8 mouse cellular contexts compared by ENCODE assay signal in genomic region chr6:88431202-88431601, GRCm38 (mm10). TPM values are rescaled to one million over a fixed set of nuclear protein-coding genes. Genes with fewer than 3 reads are reported as not detected.
DNase-seq lines count a peak whose midpoint lies in the region; ATAC-seq and TF ChIP-seq lines count a peak whose summit lies in the region.

No protein-coding gene starts in this region.

- no peak overlapping the region for H3K4me2 ChIP-seq in intestine, embryonic 14.5 days (ENCODE audit: low read length)

- no peaks in the 10 kb centered on the region for H3K27me3 ChIP-seq in G1E (ENCODE audit: insufficient read depth, low read length)
- no peaks in the 10 kb centered on the region for H3K27me3 ChIP-seq in intestine, embryonic 14.5 days (replicated peaks; ENCODE audit: control insufficient read depth, insufficient read depth, low read length)

- peak; percentile 19 for DNase-seq in gastrocnemius, postnatal 10 days
- DNase-seq in gastrocnemius, postnatal 4 days (ENCODE audit: low spot score in 2 of 2), result no peak
- peak; percentile 32 for DNase-seq in G1E (ENCODE audit: low spot score)
- DNase-seq in embryo, embryonic 9.5 days (ENCODE audit: extremely low spot score), result peak; percentile 56
- DNase-seq in intestine, embryonic 14.5 days (ENCODE audit: low spot score), result peak; percentile 58
- peak; percentile 22 for DNase-seq in lung, adult 2 months
- no peak for DNase-seq in spleen, adult 12 weeks (ENCODE audit: low spot score)
- DNase-seq in thymus, adult 18-20 months, result no peak

- H3K27ac ChIP-seq in intestine, embryonic 14.5 days (ENCODE audit: low read depth), result no peak overlapping the region

- ATAC-seq in G1E (ENCODE audit: extremely low read depth, insufficient number of reproducible peaks, low FRiP score, poor library complexity, severe bottlenecking), result peak; percentile 60
- peak; percentile 76; the same call in 1 of the 2 replicates for ATAC-seq in intestine, embryonic 14.5 days (replicated peaks; ENCODE audit: low FRiP score, low TSS enrichment, low read depth)

- no peak overlapping the region for H3K4me3 ChIP-seq in G1E (ENCODE audit: low read depth, low read length)
- no peak overlapping the region for H3K4me3 ChIP-seq in intestine, embryonic 14.5 days (ENCODE audit: low read depth, low read length)
- no peak overlapping the region for H3K4me3 ChIP-seq in lung, adult 2 months (replicated peaks; ENCODE audit: extremely low read depth, low read depth, low read length)

- H3K36me3 ChIP-seq in G1E (replicated peaks), result peaks cover 71% of the 10 kb centered on the region
- 0 out of 2 replicates have a peak, but pooled peaks cover 4% of the 10 kb centered on the region for H3K36me3 ChIP-seq in intestine, embryonic 14.5 days (ENCODE audit: control insufficient read depth, insufficient read depth, low read length)

- TF ChIP-seq POLR2A in lung, adult 2 months (IDR thresholded peaks at IDR 0.05; ENCODE audit: borderline replicate concordance, extremely low read depth, low read depth, low read length), result no peak

- no peak overlapping the region for H3K9ac ChIP-seq in intestine, embryonic 14.5 days (ENCODE audit: low read length)

- TF ChIP-seq CTCF in G1E (IDR thresholded peaks at IDR 0.05; ENCODE audit: low read depth, low read length), result no peak
- peak; percentile 85 for TF ChIP-seq CTCF in lung, adult 2 months (IDR thresholded peaks at IDR 0.05; ENCODE audit: insufficient read depth, low read length)

- peaks cover 27% of the 10 kb centered on the region for H3K4me1 ChIP-seq in G1E (ENCODE audit: insufficient read depth, low read depth, low read length)
- H3K4me1 ChIP-seq in intestine, embryonic 14.5 days (replicated peaks; ENCODE audit: control insufficient read depth, insufficient read depth, low read length), result peaks cover 7% of the 10 kb centered on the region; the same call in 1 of the 2 replicates
- no peaks in the 10 kb centered on the region for H3K4me1 ChIP-seq in lung, adult 2 months (ENCODE audit: control insufficient read depth, insufficient read depth, low read length)

- H3K9me3 ChIP-seq in G1E (replicated peaks), result no peaks in the 10 kb centered on the region
- H3K9me3 ChIP-seq in intestine, embryonic 14.5 days (ENCODE audit: control insufficient read depth, low read length), result no peaks in the 10 kb centered on the region

- 23% methylated on average over 4 of the region's 4 CpGs for WGBS in intestine, embryonic 14.5 days
- WGBS in lung, adult 2 months, result 20% methylated on average over 4 of the region's 4 CpGs

RNA-seq across cellular contexts. Expression of gene Eefsec, which starts 15.1 kb away (rescaled TPM):
- 10 to 100 TPM in 1 of 2 experiments, 1 to 10 TPM in 1; 9.3 to 10.9 TPM for total RNA-seq in gastrocnemius, postnatal 10 days (2021)
- 10 to 100 TPM; 13.8 to 14.4 TPM for total RNA-seq in gastrocnemius, postnatal 4 days (2021)
- 38.4 and 50.6 TPM in 2 replicates for total RNA-seq in G1E (2014; fragmentation: Nextera tagmentation)
- 12.3 and 15.0 TPM in 2 replicates for total RNA-seq in G1E (2017)
- polyA plus RNA-seq in G1E (2012), result 24.7 and 25.8 TPM in 2 replicates
- 45.1 and 53.4 TPM in 2 replicates for polyA plus RNA-seq in intestine, embryonic 14.5 days (2014; fragmentation: Nextera tagmentation; extraction: Ambion mirVana)
- polyA plus RNA-seq in lung, adult 2 months (2012; rRNA removed), result 14.0 and 16.9 TPM in 2 replicates

RNA-seq across cellular contexts. Expression of gene Ruvbl1, which starts 34.0 kb away (rescaled TPM):
- total RNA-seq in gastrocnemius, postnatal 10 days (2021), result 10 to 100 TPM; 29.3 to 29.6 TPM
- 10 to 100 TPM; 35.0 to 36.0 TPM for total RNA-seq in gastrocnemius, postnatal 4 days (2021)
- total RNA-seq in G1E (2014; fragmentation: Nextera tagmentation) (34.3 and 48.4 TPM in 2 replicates), G1E (2017) (158 and 159 TPM in 2 replicates)
- polyA plus RNA-seq in G1E (2012), result 24.1 and 35.6 TPM in 2 replicates
- 150 and 158 TPM in 2 replicates for polyA plus RNA-seq in intestine, embryonic 14.5 days (2014; fragmentation: Nextera tagmentation; extraction: Ambion mirVana)
- polyA plus RNA-seq in lung, adult 2 months (2012; rRNA removed), result 18.2 and 22.4 TPM in 2 replicates

Comparison
In these comparisons a context has a peak if more than half of its experiments do, and no peak if none do; other contexts are left out.
1. DNase-seq: peak in gastrocnemius, postnatal 10 days (single experiment), G1E (single experiment), embryo, embryonic 9.5 days (single experiment), intestine, embryonic 14.5 days (single experiment) and lung, adult 2 months (single experiment); none in gastrocnemius, postnatal 4 days (0 of 2), spleen, adult 12 weeks (single experiment) and thymus, adult 18-20 months (0 of 2).